Mouse (Mus musculus) bone marrow, adult 2 months (tissue): ENCODE measurements at regions not wholly inside any gene's neighbourhood (a gene's known extent, or its start where the extent isn't known, plus 50 kb on each side); places are given as distances from the start of the nearest gene placed in this dataset.

Experiments
- CTCF ChIP-seq: fragments of 200-500 bp; IDR thresholded peaks from 2 replicates; pipeline ENCODE4 v1.5.1; 2011; ENCODE audit warnings: low read length, control low read depth; ENCODE audit not compliant: control insufficient read depth, insufficient read depth
- POLR2A ChIP-seq: fragments of 200-500 bp; IDR thresholded peaks from 2 replicates; pipeline ENCODE4 v1.6.1; 2011; ENCODE audit warnings: low read depth, mild to moderate bottlenecking, control low read depth, low read length, borderline replicate concordance; ENCODE audit not compliant: control insufficient read depth

DNA sequence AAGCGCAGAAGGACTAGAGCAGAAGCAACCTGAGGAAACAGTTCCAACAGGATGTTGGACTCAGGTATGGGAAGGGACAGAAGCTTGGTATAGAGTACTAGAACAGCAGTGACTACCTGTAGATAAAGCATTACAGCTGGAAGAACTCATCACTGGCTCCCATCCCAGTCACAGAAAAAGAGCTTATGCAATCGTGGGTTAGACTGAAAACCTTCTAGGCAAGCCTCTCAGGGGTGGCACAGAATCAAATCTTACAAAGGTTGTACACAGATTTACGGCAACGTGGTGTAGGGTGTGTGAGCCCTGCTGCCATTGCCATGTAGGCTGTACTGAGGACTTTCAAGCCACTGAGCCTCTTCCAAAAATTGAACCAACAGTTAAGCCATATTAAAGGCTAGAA lies 278.6 kb downstream of the Gadd45g start:
- no peak for TF ChIP-seq CTCF
- TF ChIP-seq POLR2A: no peak
